Mouse (Mus musculus) gastrocnemius, postnatal 4 days (tissue): ENCODE results near the gene Vmp1. TPM values are rescaled to one million over a fixed set of nuclear protein-coding genes. Genes with fewer than 3 reads are reported as not detected.

Experiments
- microRNA-seq: library from miRNA; unstranded; fragments of <30 nt; microRNA quantifications from one replicate; pipeline ENCODE4 v1.2.0, GENCODE M21; 2021
- total RNA-seq, 2 experiments: library from RNA; stranded (reverse); gene quantifications; 2 replicates each; pipeline ENCODE4 v1.2.3; 2021

The Vmp1 gene
- total RNA-seq, 2 experiments from 2014 or later: 55.1 to 65.5 TPM

Small RNAs within 50 kb of the gene (microRNA-seq; reads per million reads assigned to microRNA genes)
- 19,241 reads per million, percentile 96 among the genes with 10 or more reads in this experiment for gene Mir21a

Other genes with a start within 250 kb of the Vmp1 start
- gene Rnft1, start 199.2 kb downstream of the Vmp1 start, total RNA-seq: 10 to 100 TPM; 38.1 to 40.2 TPM
- gene Rps6kb1, start 139.0 kb downstream of the Vmp1 start, total RNA-seq: 10 to 100 TPM; 50.5 to 56.8 TPM
- 1 to 10 TPM; 5.0 to 5.2 TPM for gene Tubd1, start 138.8 kb downstream of the Vmp1 start, total RNA-seq
- gene Ptrh2, start 149 bp upstream of the Vmp1 start, total RNA-seq: 10 to 100 TPM; 10.2 to 11.9 TPM
- 100 to 1,000 TPM; 185 to 196 TPM for gene Cltc, start 73.7 kb upstream of the Vmp1 start, total RNA-seq
- 10 to 100 TPM; 15.8 to 16.7 TPM for gene Dhx40, start 123.9 kb upstream of the Vmp1 start, total RNA-seq